Mouse (Mus musculus) heart, embryonic 12.5 days (tissue): ENCODE measurements at regions not wholly inside any gene's neighbourhood (a gene's known extent, or its start where the extent isn't known, plus 50 kb on each side); places are given as distances from the start of the nearest gene placed in this dataset.
"Not testable (repeated sequence)": the region's sequence is repeated elsewhere in the genome, so short reads cannot be mapped to it uniquely, and the experiment has no call there.

Experiments used
- ATAC-seq: fragments of 200-750 bp; cut with Nextera tagmentation; 2 replicates; pipeline ENCODE4 v1.8.0; 2017; ENCODE audit warnings: moderate TSS enrichment, moderate library complexity; ENCODE audit not compliant: insufficient number of reproducible peaks, low FRiP score
- H3K27ac ChIP-seq: fragments of 300-500 bp; sonication (generic); 2 replicates; pipeline ENCODE4 v1.5.1; 2016; ENCODE audit warnings: mild to moderate bottlenecking, moderate library complexity; ENCODE audit not compliant: poor library complexity, severe bottlenecking
- H3K27me3 ChIP-seq: fragments of 300-500 bp; sonication (generic); replicated peaks from 2 replicates; pipeline ENCODE4 v1.6.1; 2016; ENCODE audit warnings: mild to moderate bottlenecking, moderate library complexity
- H3K36me3 ChIP-seq: fragments of 300-500 bp; sonication (generic); 2 replicates; pipeline ENCODE4 v1.6.1; 2016; ENCODE audit warnings: mild to moderate bottlenecking, moderate library complexity
- H3K4me1 ChIP-seq: fragments of 300-500 bp; sonication (generic); replicated peaks from 2 replicates; pipeline ENCODE4 v1.6.1; 2016; ENCODE audit warnings: mild to moderate bottlenecking
- H3K4me2 ChIP-seq: fragments of 300-500 bp; sonication (generic); 2 replicates; pipeline ENCODE4 v1.6.1; 2016; ENCODE audit warnings: mild to moderate bottlenecking, moderate library complexity
- H3K4me3 ChIP-seq: fragments of 300-500 bp; sonication (generic); 2 replicates; pipeline ENCODE4 v1.5.1; 2016; ENCODE audit warnings: mild to moderate bottlenecking
- H3K9ac ChIP-seq: fragments of 300-500 bp; sonication (generic); 2 replicates; pipeline ENCODE4 v1.6.1; 2016; ENCODE audit warnings: mild to moderate bottlenecking, moderate library complexity
- H3K9me3 ChIP-seq: fragments of 300-500 bp; sonication (generic); replicated peaks from 2 replicates; pipeline ENCODE4 v1.6.1; 2016; ENCODE audit warnings: mild to moderate bottlenecking, moderate library complexity
- WGBS: fragments of 180-500 bp; shearing (Covaris S2); methylation state at CpG from one replicate; pipeline ENCODE4 v1.1.7; 2016; 5-methylcytosine and 5-hydroxymethylcytosine counted together

DNA sequence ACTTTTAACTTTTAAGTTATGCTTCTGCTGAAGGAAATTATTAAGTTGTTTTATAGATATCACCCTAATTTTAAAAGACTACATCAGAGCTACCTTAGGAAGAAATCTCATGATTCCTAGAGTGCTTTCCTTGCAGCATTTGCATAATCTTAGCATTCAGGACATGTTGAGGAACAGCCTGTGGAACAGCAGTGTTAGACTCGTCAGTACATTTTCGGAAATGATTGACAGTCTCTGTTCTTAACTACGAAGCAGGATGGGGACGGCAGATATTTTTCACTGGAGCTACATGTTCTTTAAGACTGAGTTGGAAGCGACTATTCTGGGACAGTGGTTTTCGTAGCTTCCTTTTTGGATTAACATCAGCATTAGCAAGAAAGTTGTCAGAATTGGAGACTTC, 681.6 kb downstream of the Efna5 start:
- no peak overlapping the region for H3K27ac ChIP-seq
- no peaks in the 10 kb centered on the region for H3K4me1 ChIP-seq
- H3K36me3 ChIP-seq = no peaks in the 10 kb centered on the region
- no peaks in the 10 kb centered on the region for H3K27me3 ChIP-seq
- no peak for ATAC-seq
- no peaks in the 10 kb centered on the region for H3K9me3 ChIP-seq
- H3K4me2 ChIP-seq = no peak overlapping the region
- WGBS = 82% methylated on average over 6 of the region's 6 CpGs
- no peak overlapping the region for H3K9ac ChIP-seq
- no peak overlapping the region for H3K4me3 ChIP-seq

GRCm38 (mm10) chr17:62178612-62179210, 702.4 kb downstream of the Efna5 start:
- Histone ChIP-seq H3K36me3 (no peaks in the 10 kb centered on the region), H3K4me2 (no peak overlapping the region), H3K27ac (no peak overlapping the region), H3K9ac (no peak overlapping the region), H3K4me1 (peaks cover 5% of the 10 kb centered on the region; the same call in 1 of the 2 replicates), H3K9me3 (no peaks in the 10 kb centered on the region), H3K4me3 (no peak overlapping the region), H3K27me3 (no peaks in the 10 kb centered on the region)
- 66% methylated on average over 2 of the region's 2 CpGs for WGBS
- no peak for ATAC-seq

- Histone ChIP-seq H3K9ac (no peak overlapping the region), H3K27me3 (no peaks in the 10 kb centered on the region), H3K27ac (no peak overlapping the region), H3K4me1 (peaks cover 5% of the 10 kb centered on the region; the same call in 1 of the 2 replicates), H3K4me3 (no peak overlapping the region), H3K9me3 (no peaks in the 10 kb centered on the region), H3K4me2 (no peak overlapping the region), H3K36me3 (no peaks in the 10 kb centered on the region)
- WGBS = 50% methylated on average over 5 of the region's 5 CpGs
- ATAC-seq = no peak
Observed at GRCm38 (mm10) chr17:62176336-62176735, 704.8 kb downstream of the Efna5 start.

GRCm38 (mm10) chr17:62172305-62172704, 708.8 kb downstream of the Efna5 start:
- Histone ChIP-seq H3K4me3 (no peak overlapping the region), H3K36me3 (no peaks in the 10 kb centered on the region), H3K27ac (no peak overlapping the region), H3K9me3 (no peaks in the 10 kb centered on the region), H3K9ac (no peak overlapping the region), H3K27me3 (no peaks in the 10 kb centered on the region), H3K4me2 (no peak overlapping the region), H3K4me1 (peaks cover 5% of the 10 kb centered on the region; the same call in 1 of the 2 replicates)
- ATAC-seq = no peak
- 32% methylated on average over 5 of the region's 5 CpGs for WGBS

DNA sequence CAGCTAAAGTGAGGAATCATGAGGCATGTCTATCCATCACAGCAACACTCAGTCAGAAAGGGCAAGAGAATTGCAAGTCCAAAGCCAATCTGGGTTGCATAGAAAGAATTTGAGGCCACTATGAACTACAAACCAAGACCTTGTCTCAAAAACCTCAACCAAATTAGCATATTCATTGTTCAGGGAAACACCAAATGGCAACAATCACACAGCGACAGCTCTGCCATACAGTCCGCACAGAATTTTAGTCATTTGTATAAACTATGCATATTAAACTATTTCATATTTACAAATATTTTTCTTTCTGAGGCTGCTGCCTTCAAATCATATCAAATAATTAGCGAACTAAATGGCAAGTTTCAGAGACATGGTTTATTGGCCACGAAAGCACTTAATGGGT, 709.6 kb downstream of the Efna5 start:
- no peaks in the 10 kb centered on the region for H3K27me3 ChIP-seq
- H3K27ac ChIP-seq = no peak overlapping the region
- peaks cover 3% of the 10 kb centered on the region; the same call in 1 of the 2 replicates for H3K4me1 ChIP-seq
- H3K9me3 ChIP-seq = no peaks in the 10 kb centered on the region
- H3K36me3 ChIP-seq = no peaks in the 10 kb centered on the region
- H3K4me3 ChIP-seq = no peak overlapping the region
- H3K9ac ChIP-seq = no peak overlapping the region
- no peak for ATAC-seq
- WGBS = 75% methylated on average over 4 of the region's 4 CpGs
- no peak overlapping the region for H3K4me2 ChIP-seq

GRCm38 (mm10) chr17:62161457-62161856, 719.7 kb downstream of the Efna5 start:
- no peaks in the 10 kb centered on the region for H3K36me3 ChIP-seq
- no peaks in the 10 kb centered on the region for H3K27me3 ChIP-seq
- ATAC-seq = no peak
- H3K9ac ChIP-seq = no peak overlapping the region
- no peaks in the 10 kb centered on the region for H3K9me3 ChIP-seq
- WGBS = 55% methylated on average over 1 of the region's 1 CpGs
- H3K27ac ChIP-seq = no peak overlapping the region
- no peak overlapping the region for H3K4me3 ChIP-seq
- H3K4me2 ChIP-seq = no peak overlapping the region
- H3K4me1 ChIP-seq = no peaks in the 10 kb centered on the region

DNA sequence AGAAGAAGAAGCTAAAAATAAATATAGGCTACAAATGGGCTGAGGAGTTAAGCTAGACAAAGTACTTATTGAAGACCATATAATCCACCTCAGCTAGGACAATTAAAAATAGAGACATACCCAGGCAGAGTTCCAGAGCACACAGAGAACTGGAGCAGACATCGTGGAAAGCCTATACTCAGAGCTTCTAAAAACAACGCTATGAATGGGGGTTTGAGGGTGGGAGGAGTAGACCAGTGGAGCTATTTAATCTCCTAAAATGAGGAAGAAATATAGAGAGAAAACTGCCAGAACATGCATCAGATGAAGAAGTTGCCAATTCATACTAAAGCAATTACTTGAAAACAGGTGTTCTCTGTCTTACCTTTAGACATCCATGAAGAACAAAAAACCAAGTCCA, 720.8 kb downstream of the Efna5 start:
- Histone ChIP-seq H3K4me3 (no peak overlapping the region), H3K36me3 (no peaks in the 10 kb centered on the region), H3K27me3 (no peaks in the 10 kb centered on the region), H3K4me2 (no peak overlapping the region), H3K27ac (no peak overlapping the region), H3K9ac (no peak overlapping the region), H3K4me1 (no peaks in the 10 kb centered on the region), H3K9me3 (no peaks in the 10 kb centered on the region)
- no peak for ATAC-seq
- WGBS = 56% methylated on average over 2 of the region's 2 CpGs

DNA sequence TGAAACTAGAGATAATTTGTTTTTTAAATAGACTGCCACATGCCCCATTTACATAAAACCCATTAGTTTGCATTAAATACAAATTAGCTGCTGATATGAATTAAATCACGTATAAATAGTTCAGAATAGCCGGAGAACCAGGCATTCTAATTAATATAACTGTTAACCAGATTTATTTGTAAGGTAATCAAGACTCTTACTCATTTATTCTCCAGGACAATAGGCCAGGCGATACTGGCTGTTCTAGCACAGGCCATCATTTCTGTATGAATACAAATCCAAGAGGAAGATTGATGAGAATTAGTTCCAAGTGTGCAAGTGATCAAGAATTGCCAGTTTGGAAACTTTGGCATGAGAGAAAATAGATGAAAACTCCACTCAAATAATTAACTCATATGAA, 746.1 kb downstream of the Efna5 start:
- no peak for ATAC-seq
- Histone ChIP-seq H3K9ac (no peak overlapping the region), H3K27me3 (no peaks in the 10 kb centered on the region), H3K27ac (no peak overlapping the region), H3K4me1 (no peaks in the 10 kb centered on the region), H3K9me3 (no peaks in the 10 kb centered on the region), H3K4me3 (no peak overlapping the region), H3K4me2 (no peak overlapping the region), H3K36me3 (no peaks in the 10 kb centered on the region)
- WGBS = 80% methylated on average over 3 of the region's 3 CpGs

- not testable (repeated sequence) for ATAC-seq, H3K36me3 ChIP-seq, H3K9me3 ChIP-seq, H3K4me1 ChIP-seq, H3K4me2 ChIP-seq, H3K9ac ChIP-seq, H3K27ac ChIP-seq, H3K4me3 ChIP-seq, H3K27me3 ChIP-seq
- WGBS = 84% methylated on average over 3 of the region's 3 CpGs
Observed at GRCm38 (mm10) chr17:62111703-62112102, 769.4 kb downstream of the Efna5 start.

DNA sequence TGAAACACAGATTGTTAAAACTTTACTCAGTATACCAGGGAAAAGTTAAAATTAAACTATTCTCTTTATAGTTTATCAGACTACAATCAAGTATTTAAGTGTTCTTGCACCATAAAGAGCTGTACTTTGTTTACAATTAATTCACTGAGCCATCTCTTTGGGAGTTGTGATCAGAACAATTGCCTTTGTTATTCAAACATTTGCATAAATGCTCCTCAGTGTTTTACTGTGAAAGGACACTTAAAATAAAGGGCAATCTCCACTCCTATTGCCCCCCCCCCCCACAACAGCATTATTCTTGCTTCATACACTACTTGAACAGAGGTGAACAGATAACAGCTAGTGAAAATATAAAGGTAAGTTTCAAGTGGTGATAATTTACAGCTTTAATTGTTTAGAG, 772.1 kb downstream of the Efna5 start:
- Histone ChIP-seq H3K27me3 (no peaks in the 10 kb centered on the region), H3K9me3 (0 out of 2 replicates have a peak, but pooled peaks cover 5% of the 10 kb centered on the region), H3K4me1 (no peaks in the 10 kb centered on the region), H3K4me3 (no peak overlapping the region), H3K27ac (no peak overlapping the region), H3K9ac (no peak overlapping the region), H3K4me2 (no peak overlapping the region), H3K36me3 (no peaks in the 10 kb centered on the region)
- no peak for ATAC-seq

- Histone ChIP-seq H3K27me3 (no peaks in the 10 kb centered on the region), H3K9me3 (no peaks in the 10 kb centered on the region), H3K36me3 (no peaks in the 10 kb centered on the region), H3K27ac (no peak overlapping the region), H3K4me1 (no peaks in the 10 kb centered on the region), H3K4me2 (no peak overlapping the region), H3K9ac (no peak overlapping the region), H3K4me3 (no peak overlapping the region)
- WGBS = 73% methylated on average over 4 of the region's 4 CpGs
- ATAC-seq = no peak
Observed at GRCm38 (mm10) chr17:62083281-62083680, 797.8 kb downstream of the Efna5 start.

DNA sequence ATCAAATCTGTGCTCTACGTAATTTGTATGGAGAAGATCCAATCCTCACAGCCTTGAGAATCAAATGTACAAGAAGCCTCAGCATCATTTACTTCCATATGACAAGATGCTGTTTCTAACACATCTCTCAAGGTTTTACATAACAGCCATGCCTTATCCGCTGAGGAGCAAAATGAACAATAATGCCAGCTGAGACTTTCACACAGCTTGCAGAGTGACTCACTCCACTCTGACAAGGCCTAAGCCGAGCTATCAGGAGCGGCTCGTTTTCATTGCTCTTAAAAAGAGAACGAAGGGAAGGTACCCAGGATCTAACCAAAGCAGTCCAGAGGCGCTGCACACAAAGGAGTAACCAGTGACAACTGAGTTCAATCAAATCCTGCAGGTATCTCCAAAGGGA, 803.5 kb downstream of the Efna5 start:
- no peak for ATAC-seq
- H3K36me3 ChIP-seq = no peaks in the 10 kb centered on the region
- no peaks in the 10 kb centered on the region for H3K9me3 ChIP-seq
- no peak overlapping the region for H3K9ac ChIP-seq
- no peak overlapping the region for H3K4me2 ChIP-seq
- no peaks in the 10 kb centered on the region for H3K27me3 ChIP-seq
- no peak overlapping the region for H3K4me3 ChIP-seq
- no peak overlapping the region for H3K27ac ChIP-seq
- no peaks in the 10 kb centered on the region for H3K4me1 ChIP-seq
- 62% methylated on average over 7 of the region's 7 CpGs for WGBS
